Mouse (Mus musculus): ENCODE measurements at regions not wholly inside any gene's neighbourhood (a gene's known extent, or its start where the extent isn't known, plus 50 kb on each side); places are given as distances from the start of the nearest gene placed in this dataset.

DNA sequence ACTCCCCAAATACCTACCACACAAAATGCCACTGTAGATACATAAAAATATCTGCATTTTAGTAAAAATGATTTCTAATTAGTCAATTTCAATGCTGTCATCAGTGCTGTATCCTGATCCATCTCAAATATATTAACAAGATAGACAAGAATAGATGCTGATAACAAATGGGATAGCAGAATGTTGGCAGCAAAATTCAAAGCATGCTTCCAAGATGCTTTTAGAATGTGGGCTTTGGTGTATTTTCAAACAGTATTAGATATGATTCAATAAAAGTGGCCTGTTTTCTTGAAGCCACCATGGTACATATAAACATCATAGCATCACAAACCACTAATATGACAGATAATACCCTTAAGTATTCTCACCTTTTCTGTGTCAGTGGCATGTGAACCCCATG, 597.6 kb downstream of the Cenpc1 start:
- DNase-seq (ENCODE audit: low spot score in 2 of 2): no peak

DNA sequence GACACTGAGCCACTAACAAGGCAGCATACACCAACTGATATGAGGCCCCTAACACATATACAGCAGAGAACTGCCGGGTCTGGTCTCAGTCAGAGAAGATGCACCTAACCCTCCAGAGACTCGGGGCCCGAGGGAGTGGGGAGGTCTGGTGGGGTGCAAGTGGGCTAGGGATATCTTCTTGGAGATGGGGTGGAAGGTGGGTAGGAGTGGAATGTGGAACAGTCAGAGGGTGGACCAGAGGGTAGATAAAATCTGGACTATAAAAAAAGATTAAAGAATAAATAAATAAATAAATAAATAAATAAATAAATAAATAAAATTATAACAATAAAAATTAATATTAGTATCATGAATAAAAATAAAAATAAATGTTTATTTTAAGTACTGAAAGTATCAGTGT, 598.2 kb downstream of the Cenpc1 start:
- DNase-seq (ENCODE audit: low spot score in 2 of 2): no peak
